Mouse (Mus musculus): ENCODE measurements around the gene Sec31b. TPM values are rescaled to one million over a fixed set of nuclear protein-coding genes. Genes with fewer than 3 reads are reported as not detected.

Gene Sec31b
- total RNA-seq, 2 experiments from 2014 or later = 0.11 to 0.34 TPM

- DNase-seq (ENCODE audit: low spot score in 2 of 2) = no peak
Measured at GRCm38 (mm10) chr19:44535376-44535775, 10.3 kb downstream of the Sec31b start.

DNA sequence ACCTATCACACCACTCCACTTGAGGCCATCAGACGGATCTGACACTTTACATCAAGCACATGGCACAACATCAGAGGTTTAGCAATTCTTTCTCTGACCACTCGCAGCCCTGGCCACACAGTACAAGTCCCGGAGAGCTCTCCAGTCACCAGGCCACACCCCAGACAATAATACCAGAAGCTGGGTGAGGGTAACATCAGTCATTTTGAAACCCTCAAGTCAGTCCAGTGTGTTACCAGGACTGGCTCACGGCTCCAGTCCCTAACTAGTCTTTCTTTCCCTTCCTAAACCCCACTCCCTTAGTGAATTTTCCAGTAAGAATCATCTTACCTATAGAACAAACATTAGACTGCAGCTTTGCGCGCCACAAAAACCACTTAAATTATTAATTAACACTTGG is 15.6 kb downstream of the Sec31b start:
- DNase-seq (ENCODE audit: low spot score in 2 of 2) = no peak

DNA sequence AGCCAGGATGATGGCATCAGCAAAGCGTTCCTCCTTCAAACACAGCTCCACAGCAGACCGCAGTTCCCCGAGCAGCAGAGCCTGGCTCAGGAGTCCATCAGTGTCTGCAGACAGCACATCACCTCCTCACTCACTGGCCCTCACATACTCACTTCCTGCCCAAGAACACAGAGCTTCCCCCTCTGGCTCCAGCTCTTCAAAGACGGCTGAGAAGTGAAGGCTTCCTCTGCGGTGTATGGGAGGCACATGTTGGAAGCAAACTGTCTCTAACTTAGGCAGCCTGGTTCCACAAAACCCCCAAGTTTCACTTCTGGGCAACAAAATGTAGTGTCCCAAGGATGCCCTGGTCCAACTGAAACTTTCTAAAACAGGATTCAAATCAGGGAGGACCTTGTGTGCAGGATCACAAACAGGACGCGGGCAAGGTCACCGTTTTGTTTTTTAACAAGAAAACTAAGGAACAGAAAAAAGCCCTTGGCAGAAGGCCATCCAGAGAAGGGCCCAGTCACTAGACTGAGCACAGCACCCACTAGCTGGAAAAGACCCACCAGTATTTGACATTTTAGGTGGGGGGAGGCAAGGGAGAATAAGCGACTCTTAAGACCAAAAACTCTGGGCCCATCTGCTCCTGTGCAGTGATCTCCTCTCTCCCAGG is 20.0 kb downstream of the Sec31b start:
- DNase-seq (ENCODE audit: low spot score in 2 of 2) = no peak

GRCm38 (mm10) chr19:44519152-44519551 is 26.5 kb downstream of the Sec31b start:
- no peak for DNase-seq (ENCODE audit: low spot score in 2 of 2)

DNA sequence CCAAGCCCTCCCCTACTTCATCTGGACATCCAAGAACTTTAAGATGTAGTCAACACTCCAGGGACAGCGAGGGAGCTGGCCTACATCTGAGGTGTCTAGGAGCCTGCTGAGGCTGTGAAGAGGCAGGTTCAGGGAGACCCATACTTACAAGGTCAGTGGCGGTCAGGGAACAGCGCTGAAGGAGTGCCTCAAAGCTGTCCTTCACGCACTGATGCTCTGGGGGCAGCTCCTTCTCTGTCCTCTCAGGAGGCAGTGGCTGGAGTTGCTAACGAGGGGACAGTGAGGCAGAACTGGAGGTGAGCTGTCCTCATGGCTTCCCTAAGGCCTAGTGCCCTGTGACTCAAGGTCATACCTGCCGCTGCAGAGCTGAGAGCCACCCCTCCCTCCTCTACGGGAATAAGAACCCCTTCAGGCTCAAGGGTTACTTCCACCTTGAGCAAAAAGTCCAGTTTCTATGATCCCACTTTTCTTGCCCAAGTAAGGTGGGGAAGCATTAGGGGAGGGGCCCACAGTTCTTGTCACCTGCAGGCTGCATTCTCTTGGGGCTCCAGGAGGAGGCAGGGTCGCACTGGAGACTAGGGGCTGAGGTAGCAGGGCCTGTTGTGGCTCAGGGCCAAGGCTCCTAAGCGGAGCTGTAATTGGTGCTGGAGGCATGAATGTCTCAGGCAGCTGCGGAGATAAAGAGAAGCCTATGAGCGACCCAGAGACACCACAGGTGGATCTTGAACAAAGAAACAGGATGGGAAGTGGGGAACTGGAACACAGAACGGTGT is 27.5 kb downstream of the Sec31b start:
- DNase-seq (ENCODE audit: low spot score in 2 of 2) = no peak

DNA sequence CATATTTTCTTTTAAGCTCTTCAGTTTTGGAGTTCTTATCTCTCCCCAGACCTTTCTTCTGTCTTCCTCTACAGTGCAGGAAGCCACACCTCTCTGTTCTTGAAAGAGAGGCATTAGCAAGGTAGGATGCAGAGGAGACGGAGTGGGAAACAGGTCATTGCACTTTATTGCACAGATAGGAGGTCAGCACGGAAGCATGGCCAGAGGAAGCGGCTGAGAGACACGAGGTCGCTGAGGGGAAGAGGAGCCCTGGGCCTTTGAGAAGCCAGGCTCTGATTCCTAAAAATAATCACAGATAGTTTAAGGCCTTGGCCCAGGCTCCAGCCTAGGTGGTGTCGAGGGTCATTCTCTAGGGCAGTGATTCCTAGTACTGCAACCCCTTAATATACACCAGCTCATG is 29.9 kb downstream of the Sec31b start:
- no peak for DNase-seq (ENCODE audit: low spot score in 2 of 2)

DNA sequence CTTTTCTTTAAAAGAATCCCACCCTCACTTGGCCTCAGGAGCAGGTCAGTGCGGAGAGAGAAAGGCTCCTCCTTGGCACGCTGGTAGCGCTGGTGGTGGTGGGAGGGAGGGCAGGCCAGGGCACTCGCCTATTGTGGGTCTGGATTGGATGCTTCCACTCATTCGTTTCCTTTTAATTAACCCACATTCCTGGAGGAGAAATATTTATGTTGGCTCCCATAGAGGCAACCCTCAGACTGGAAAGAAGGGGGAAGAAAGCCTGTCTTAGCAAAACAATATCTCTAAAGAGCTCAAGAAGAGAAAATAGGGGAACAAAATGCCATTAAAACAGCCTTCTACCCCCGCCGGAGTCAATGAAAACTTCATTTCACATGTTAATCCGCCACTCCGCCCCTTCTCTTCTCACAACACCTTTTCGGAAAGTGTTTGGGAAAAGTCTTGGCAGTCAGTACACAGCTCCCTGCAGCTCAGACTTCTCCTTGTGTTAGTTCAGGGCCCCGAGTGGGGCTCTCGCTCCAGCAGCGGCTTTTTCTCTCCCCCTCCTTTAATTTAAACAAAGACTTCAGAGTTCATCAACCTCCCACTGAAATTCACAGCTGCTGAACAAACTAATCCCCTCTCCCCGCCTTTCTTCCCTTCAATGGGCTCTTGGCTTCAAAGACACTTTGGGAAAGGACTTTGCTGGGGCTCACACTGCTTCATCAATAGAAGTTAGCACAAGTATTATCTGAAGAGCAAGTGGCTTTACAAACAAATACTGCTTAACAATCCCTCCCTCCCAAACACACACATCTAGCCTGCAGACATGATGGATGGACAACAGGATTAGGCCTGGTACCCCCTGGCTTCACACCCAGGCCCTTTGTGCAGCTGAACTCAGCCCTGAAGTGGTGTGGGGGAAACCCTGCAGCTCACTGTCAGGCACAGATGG is 30.9 kb downstream of the Sec31b start:
- DNase-seq (ENCODE audit: low spot score in 2 of 2) = no peak

- DNase-seq (ENCODE audit: low spot score in 2 of 2) = no peak
Measured at GRCm38 (mm10) chr19:44513921-44514482, 31.7 kb downstream of the Sec31b start.

DNA sequence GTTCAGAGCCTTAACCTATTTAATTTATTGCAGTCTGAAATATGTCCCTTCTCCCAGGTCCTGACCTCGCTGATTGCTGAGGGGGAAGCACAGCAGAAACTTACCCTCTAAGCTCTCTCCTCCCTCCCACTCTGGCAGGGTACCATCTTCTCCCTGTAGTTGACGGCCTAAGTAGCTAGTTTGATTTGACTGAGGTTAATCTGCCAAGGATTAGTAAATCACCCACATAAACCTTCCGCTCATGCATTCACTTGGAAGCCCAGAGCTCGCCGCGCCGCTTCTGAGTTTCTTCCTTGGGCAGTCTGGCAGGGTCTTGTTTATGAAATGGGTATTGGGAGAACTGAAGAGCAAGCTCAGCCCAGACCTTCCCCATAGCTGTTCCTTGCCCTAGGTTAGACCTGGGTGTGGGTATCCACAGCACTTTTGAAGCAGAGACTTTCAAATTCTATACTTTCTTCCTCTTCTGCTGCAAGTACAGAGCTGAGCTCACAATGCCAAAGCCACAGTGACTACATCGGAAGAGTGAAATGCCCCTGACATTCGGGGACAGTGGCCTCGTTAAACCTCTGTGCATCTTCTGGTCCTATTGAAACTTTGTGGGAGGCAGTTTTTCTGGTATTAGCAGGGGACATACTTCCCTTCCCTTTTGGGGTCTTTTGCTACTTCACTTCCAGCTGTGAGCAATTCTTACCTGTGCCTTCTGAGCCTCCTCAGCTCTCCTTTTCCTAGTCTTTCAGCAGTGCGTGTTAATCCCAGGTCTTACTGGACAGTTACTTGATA is 32.4 kb downstream of the Sec31b start:
- DNase-seq (ENCODE audit: low spot score in 2 of 2) = no peak

DNA sequence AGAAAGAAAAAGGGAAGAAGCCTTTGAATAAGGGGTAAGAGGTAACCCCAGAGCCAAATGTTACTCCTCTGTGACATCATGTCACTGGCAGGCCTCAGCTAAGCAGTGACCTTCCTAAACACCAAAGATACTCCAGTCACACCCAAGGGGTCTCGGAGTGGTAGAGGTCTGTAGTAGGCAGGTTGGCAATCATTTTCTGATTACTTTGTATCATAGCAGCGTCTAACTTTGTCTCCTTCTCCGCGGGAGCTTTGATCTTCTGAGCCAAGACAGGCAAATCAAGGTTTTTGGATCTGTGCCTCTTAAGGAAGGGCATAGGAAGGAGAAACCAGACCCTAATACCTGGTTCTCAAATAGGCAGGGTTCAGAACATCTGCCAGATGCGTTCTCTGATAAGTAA is 33.1 kb downstream of the Sec31b start:
- no peak for DNase-seq (ENCODE audit: low spot score in 2 of 2)

- DNase-seq (ENCODE audit: low spot score in 2 of 2) = peak; percentile 15 to 43
Measured at GRCm38 (mm10) chr19:44511451-44512231, 34.0 kb downstream of the Sec31b start.

GRCm38 (mm10) chr19:44510534-44511175 is 35.0 kb downstream of the Sec31b start:
- DNase-seq (ENCODE audit: low spot score in 2 of 2) = no peak

DNA sequence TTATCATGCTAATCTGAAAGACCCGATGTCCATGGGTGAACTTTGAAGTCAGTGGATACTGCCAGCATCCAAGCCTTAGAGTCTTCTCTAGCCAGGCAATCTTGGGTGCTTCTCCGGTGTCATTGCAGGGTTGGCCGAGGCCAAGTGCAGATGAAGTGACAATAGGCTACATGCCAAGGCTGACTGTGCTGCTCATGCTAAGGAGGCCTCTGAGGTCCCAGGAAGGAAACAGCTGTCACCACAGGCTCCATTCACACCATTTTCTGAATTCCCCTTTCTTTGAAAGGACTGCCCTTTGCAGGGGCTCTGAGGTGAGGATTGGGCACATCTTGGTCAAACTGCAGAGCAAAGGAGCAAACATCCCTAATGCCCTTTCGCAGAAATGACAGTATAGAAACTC is 42.9 kb downstream of the Sec31b start:
- DNase-seq (ENCODE audit: low spot score in 2 of 2) = no peak

GRCm38 (mm10) chr19:44501925-44502324 is 43.7 kb downstream of the Sec31b start:
- DNase-seq (ENCODE audit: low spot score in 2 of 2) = no peak

DNA sequence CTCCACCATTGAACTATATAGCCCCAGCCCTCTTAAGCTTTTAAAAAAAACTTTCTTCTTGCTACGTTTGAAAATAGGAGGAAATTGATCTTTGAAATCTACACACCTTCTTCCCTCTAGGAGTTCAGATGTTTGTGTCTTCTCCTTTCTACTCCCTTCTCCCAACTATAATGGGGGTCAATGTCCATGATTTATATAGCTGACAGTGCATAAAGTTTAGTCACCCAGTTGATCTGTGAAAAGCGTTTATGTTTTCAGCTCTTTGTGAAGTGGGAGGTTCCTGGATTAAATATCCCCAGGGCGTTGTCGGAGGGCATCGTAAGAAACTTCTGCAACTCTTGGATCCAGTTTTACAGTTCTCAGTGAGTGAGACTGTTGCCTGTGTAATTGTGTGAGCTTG is 45.4 kb downstream of the Sec31b start:
- no peak for DNase-seq (ENCODE audit: low spot score in 2 of 2)

GRCm38 (mm10) chr19:44498936-44499335 is 46.7 kb downstream of the Sec31b start:
- no peak for DNase-seq (ENCODE audit: low spot score in 2 of 2)

- DNase-seq (ENCODE audit: low spot score in 2 of 2) = no peak
Measured at GRCm38 (mm10) chr19:44496941-44497340, 48.7 kb downstream of the Sec31b start.

DNA sequence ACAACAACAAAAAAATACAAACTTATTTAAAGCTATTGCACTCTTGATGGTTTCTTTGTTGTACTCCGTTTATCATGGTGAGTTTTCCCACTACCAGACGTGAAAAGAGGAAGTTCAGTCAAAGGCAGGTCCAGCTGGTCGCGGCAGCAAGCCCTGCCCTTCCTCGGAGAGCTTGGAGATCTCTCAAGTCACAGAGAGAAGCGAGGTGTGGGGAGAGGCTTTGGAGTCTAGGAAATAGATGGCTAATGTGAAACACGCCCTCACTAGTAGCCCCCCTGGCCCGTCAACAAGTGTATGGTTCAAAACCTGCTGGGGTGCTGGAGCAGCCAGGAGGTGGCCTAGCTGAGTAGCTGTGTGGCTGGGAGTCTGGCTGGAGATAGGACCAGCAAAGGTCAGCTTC is 49.2 kb downstream of the Sec31b start:
- no peak for DNase-seq (ENCODE audit: low spot score in 2 of 2)

GRCm38 (mm10) chr19:44493128-44493527 is 52.5 kb downstream of the Sec31b start, which contains the start of gene Wnt8b:
Gene Wnt8b (plus strand): TSS chr19:44493472.
- no peak for DNase-seq (ENCODE audit: low spot score in 2 of 2)
